Mouse (Mus musculus): ENCODE measurements at regions not wholly inside any gene's neighbourhood (a gene's known extent, or its start where the extent isn't known, plus 50 kb on each side); places are given as distances from the start of the nearest gene placed in this dataset.

- no peak for TF ChIP-seq POLR2A (IDR thresholded peaks at IDR 0.05; ENCODE audit: insufficient read length, low read depth)
- no peak for TF ChIP-seq MYOG (IDR thresholded peaks at IDR 0.05; ENCODE audit: control insufficient read depth in 1 of 3, insufficient read depth in 1 of 3, insufficient read length in 2 of 3, low read depth in 2 of 3)
- no peak for TF ChIP-seq E2F4 (IDR thresholded peaks at IDR 0.05; ENCODE audit: insufficient read depth)
- no peak for TF ChIP-seq TCF12 (IDR thresholded peaks at IDR 0.05; ENCODE audit: insufficient read depth, poor library complexity, severe bottlenecking)
- no peak for TF ChIP-seq POLR2AphosphoS2 (IDR thresholded peaks at IDR 0.05; ENCODE audit: insufficient read length, low read depth)
- TF ChIP-seq MYOD1 (IDR thresholded peaks at IDR 0.05; ENCODE audit: control insufficient read depth in 1 of 3, insufficient read length in 2 of 3, low read depth in 2 of 3): no peak
- TF ChIP-seq MAX (IDR thresholded peaks at IDR 0.05; ENCODE audit: low read depth): no peak
- TF ChIP-seq USF1 (IDR thresholded peaks at IDR 0.05; ENCODE audit: low read depth): no peak
- TF ChIP-seq CEBPB (IDR thresholded peaks at IDR 0.05; ENCODE audit: insufficient read depth, poor library complexity, severe bottlenecking): no peak
- no peak for TF ChIP-seq REST (IDR thresholded peaks at IDR 0.05; ENCODE audit: insufficient read depth, insufficient read length)
Observed at GRCm38 (mm10) chr16:93017025-93017424, 191.1 kb upstream of the Runx1 start.
